In genomic region chr2:18635052-18635451, GRCm38 (mm10) we compare ENCODE assay signal across 8 mouse cellular contexts. TPM values are rescaled to one million over a fixed set of nuclear protein-coding genes. Genes with fewer than 3 reads are reported as not detected.
DNase-seq lines count a peak whose midpoint lies in the region; ATAC-seq lines count a peak whose summit lies in the region.

No protein-coding gene starts in this region.

- peak; percentile 16 for DNase-seq in adrenal gland, postnatal 14 days
- no peak for DNase-seq in adrenal gland, adult 8-10 months
- DNase-seq in retina, adult 2 months (ENCODE audit: low read depth, low spot score), result peak; percentile 23
- DNase-seq in retina, postnatal 1 day, result no peak
- DNase-seq in hindbrain, embryonic 14.5 days (ENCODE audit: low spot score), result peak; percentile 76
- DNase-seq in left cerebral cortex, adult 9 months (ENCODE audit: low spot score in 2 of 2), result peak; percentile 35 to 95
- DNase-seq in testis, postnatal 10 days (ENCODE audit: low spot score), result peak; percentile 62
- DNase-seq in embryo, embryonic 10.5 days (ENCODE audit: low spot score), result no peak

- ATAC-seq in hindbrain, embryonic 14.5 days (ENCODE audit: low FRiP score), result peak; percentile 74

- no peak overlapping the region for H3K4me2 ChIP-seq in hindbrain, embryonic 14.5 days (replicated peaks)

- H3K9me3 ChIP-seq in hindbrain, embryonic 14.5 days (ENCODE audit: control insufficient read depth, low read length), result no peaks in the 10 kb centered on the region

- no peak overlapping the region for H3K9ac ChIP-seq in hindbrain, embryonic 14.5 days

- no peak overlapping the region for H3K27ac ChIP-seq in hindbrain, embryonic 14.5 days

- H3K4me3 ChIP-seq in hindbrain, embryonic 14.5 days (replicated peaks; ENCODE audit: low read length), result no peak overlapping the region

- no peaks in the 10 kb centered on the region for H3K36me3 ChIP-seq in hindbrain, embryonic 14.5 days (replicated peaks; ENCODE audit: control insufficient read depth, insufficient read depth)

- no peaks in the 10 kb centered on the region for H3K4me1 ChIP-seq in hindbrain, embryonic 14.5 days (replicated peaks; ENCODE audit: control insufficient read depth, insufficient read depth, low read length)

- WGBS in hindbrain, embryonic 14.5 days, result 72% methylated on average over 8 of the region's 8 CpGs

- no peaks in the 10 kb centered on the region for H3K27me3 ChIP-seq in hindbrain, embryonic 14.5 days (ENCODE audit: control insufficient read depth, insufficient read depth, low read length)

RNA-seq across cellular contexts. Expression of gene Commd3, which starts 37.1 kb away (rescaled TPM):
- 105 and 112 TPM in 2 replicates for total RNA-seq in adrenal gland, postnatal 14 days (2021)
- 100 to 1,000 TPM; 115 to 126 (median 121) TPM for total RNA-seq in adrenal gland, adult 8-10 months (2022)
- polyA plus RNA-seq in hindbrain, embryonic 14.5 days (2014; fragmentation: Nextera tagmentation; extraction: Ambion mirVana), result 187 and 198 TPM in 2 replicates

RNA-seq across cellular contexts. Expression of gene Bmi1, which starts 41.8 kb away (rescaled TPM):
- total RNA-seq in adrenal gland, postnatal 14 days (2021), result 52.0 and 53.0 TPM in 2 replicates
- 10 to 100 TPM; 51.7 to 81.7 (median 64.4) TPM for total RNA-seq in adrenal gland, adult 8-10 months (2022)
- polyA plus RNA-seq in hindbrain, embryonic 14.5 days (2014; fragmentation: Nextera tagmentation; extraction: Ambion mirVana), result 31.3 and 34.3 TPM in 2 replicates

RNA-seq across cellular contexts. Expression of gene Spag6, which starts 58.8 kb away (rescaled TPM):
- 0.41 and 0.56 TPM in 2 replicates for total RNA-seq in adrenal gland, postnatal 14 days (2021)
- total RNA-seq in adrenal gland, adult 8-10 months (2022), result 1 to 10 TPM in 2 of 4 experiments, under 1 TPM in 2; 0.44 to 1.3 (median 1.1) TPM
- 0.11 TPM in 1 of 2 replicates, not detected in the other for polyA plus RNA-seq in hindbrain, embryonic 14.5 days (2014; fragmentation: Nextera tagmentation; extraction: Ambion mirVana)

Comparison
In these comparisons a context has a peak if more than half of its experiments do, and no peak if none do; other contexts are left out.
1. DNase-seq: peak in adrenal gland, postnatal 14 days (single experiment), retina, adult 2 months (single experiment), hindbrain, embryonic 14.5 days (single experiment), left cerebral cortex, adult 9 months (2 of 2) and testis, postnatal 10 days (single experiment); none in adrenal gland, adult 8-10 months (single experiment), retina, postnatal 1 day (single experiment) and embryo, embryonic 10.5 days (single experiment).